Mouse (Mus musculus) layer of hippocampus, postnatal 10 days (tissue): ENCODE results near the gene Pigv. TPM values are rescaled to one million over a fixed set of nuclear protein-coding genes. Genes with fewer than 3 reads are reported as not detected.

ENCODE experiments used
- DNase-seq, 2 experiments: peaks; one replicate each; pipeline ENCODE4 v3.0.0; 2021; ENCODE audit warnings: low spot score in 2 of 2
- microRNA-seq, 2 experiments: library from miRNA; unstranded; fragments of <30 nt; microRNA quantifications; one replicate each; pipeline ENCODE4 v1.2.0; 2021
- total RNA-seq, 2 experiments: library from RNA; stranded (reverse); gene quantifications; 2 replicates each; pipeline ENCODE4 v1.2.3; 2021

Pigv gene
- total RNA-seq, 2 experiments from 2014 or later = 9.2 to 10.8 TPM

DNA sequence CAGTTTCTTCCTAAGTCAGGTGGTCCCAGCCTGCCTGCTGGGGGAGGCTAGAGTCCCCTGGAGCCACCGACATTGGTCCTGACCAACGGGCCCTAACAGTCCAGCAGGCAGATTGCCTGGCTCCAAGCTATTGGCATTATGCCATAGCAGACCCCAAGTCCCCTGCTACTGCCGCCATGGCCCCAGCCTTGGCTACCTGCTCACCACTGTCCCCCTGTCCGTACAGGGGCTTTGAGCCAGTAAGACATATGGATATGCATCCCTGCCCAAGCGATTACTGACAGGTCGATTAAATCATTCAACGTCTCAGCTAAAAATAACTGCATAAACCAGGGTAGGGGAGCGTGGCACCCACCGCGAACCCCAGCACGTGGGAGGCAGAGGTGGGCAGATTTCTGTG, 54.5 kb downstream of the Pigv start:
- DNase-seq = no peak

DNA sequence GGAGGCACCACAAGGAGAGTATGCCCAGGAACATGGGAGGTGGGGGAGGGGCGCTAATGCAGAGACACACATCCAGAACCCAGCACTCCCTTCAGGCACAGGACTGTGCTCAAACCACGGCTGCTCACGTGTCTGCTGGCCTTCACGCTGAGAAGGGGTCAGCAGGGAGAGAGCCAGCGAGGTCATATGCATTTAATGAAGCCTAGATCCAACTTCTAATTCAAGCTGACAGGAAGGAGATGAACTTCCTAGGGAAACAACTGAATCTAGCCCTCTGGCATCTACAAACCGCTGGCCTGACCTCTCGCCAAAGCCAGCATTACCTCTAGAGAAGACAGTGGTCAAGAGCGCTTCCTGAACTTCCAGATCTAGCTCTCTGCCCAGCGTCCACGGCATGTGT, 57.0 kb downstream of the Pigv start:
- no peak for DNase-seq

DNA sequence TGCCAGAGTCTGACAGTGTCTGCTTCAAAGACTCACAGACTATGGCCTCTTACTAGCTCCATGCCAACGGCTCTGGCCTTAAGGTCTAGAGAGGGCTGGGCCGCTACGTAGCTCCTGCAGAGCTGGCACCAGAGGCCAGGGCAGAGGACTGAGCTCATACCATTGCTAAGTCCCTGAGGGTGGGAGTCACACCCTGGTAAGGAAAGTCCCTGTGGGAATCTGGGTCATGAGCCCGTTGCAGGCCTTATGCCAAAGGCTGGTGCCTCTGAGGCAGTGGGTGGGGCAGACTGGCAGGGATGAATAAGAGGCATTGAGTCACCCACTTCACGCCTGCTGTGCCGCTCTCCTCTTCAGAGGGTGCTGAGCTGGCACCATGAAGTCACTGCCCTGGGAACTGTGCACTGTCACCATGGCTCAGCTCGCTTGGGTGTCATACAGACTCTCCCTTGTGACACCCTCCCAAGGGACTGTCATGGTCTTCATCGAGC, 58.1 kb downstream of the Pigv start:
- peak; percentile 51 to 52 for DNase-seq

DNA sequence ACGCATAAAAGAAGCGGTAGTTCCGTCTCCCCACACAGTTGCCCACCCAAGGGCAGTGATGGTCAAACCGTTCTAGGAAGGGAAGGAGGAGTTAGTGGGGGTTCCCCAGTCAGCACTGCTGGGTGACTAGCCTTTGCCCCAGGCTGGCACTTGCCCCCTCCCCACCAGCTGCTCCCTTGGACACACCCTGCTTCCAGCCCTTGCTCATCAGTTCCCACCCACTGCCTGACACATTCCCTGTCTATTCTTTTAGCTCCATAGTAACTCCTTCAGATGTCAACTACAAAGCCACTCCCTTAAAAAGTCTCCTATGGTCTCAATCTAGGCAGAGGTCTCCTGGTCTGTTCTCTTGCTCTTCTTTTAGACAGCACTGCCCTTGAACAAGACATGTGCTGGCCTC, 58.6 kb downstream of the Pigv start:
- no peak for DNase-seq

DNA sequence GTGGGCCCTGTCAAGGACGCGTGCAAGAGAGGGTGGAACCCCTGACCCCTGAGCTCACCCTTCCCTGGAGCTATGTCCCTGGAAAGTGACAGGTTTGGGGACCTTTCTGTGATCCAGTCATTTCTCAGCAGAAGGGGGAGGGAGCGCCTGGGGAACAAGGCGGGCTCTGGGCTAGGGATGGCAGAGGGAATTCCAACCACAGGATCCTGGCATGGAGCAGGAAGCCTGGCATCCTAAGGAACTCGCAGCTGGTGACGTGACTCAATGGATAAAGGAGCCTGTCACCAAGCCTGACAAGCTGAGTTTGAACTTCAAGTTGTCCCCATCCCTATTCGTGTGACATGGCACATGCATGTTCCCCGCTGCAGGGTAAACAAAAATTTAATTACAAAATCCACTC, 59.4 kb downstream of the Pigv start:
- DNase-seq = no peak

DNA sequence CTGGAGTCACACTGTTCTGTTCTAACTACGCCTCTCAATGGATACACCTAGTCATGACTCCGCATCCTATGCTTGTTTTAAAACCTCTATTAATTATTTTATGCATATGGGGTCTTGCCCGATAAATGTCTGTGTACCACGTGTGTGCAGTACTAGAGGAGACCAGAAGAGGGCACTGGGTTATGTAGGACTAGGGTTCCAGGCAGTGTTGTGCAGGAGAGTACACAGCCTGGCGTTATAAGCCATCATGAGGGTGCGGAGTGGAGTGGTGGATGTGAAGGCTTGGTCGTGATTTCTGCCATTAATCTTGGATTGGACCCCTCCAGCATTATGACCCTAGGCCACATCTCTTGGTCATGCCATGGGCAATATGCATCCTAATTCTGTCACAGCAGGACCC, 60.0 kb downstream of the Pigv start:
- no peak for DNase-seq

DNA sequence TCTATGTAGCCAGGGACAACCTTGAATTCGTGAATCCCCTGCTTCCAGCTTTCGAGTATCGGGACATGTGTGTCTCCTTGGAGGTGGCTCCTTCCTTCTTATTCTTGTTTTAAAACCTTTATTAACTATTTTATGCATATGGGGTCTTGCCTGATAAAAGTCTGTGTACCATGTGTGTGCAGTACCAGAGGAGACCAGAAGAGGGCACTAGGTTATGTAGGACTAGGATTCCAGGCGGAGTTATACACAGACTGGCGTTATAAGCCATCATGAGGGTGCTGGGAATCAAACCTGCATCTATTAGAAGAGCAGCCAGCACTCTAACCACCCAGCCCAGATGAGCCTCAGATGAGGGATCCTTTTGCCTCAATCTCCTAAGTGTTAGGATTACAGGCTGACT, 60.6 kb downstream of the Pigv start:
- no peak for DNase-seq

Small RNA genes lying within 50 kb of the gene (microRNA-seq; reads per million reads assigned to microRNA genes)
- gene Mir7227 = 0 to 0.22 reads per million in 2 experiments

Other genes starting within 250 kb of the Pigv start
- under 1 TPM in 1 of 2 experiments, not detected in 1; 0.21 TPM for gene Tent5b, start 192.5 kb downstream of the Pigv start, total RNA-seq
- gene Trnp1, start 174.1 kb downstream of the Pigv start, total RNA-seq = 100 to 1,000 TPM; 129 to 130 TPM
- gene Kdf1, start 153.7 kb downstream of the Pigv start, total RNA-seq = under 1 TPM in 1 of 2 experiments, not detected in 1; 0.21 TPM
- 100 to 1,000 TPM; 117 to 129 TPM for gene Nudc, start 126.7 kb downstream of the Pigv start, total RNA-seq
- not detected for gene Nr0b2, start 119.3 kb downstream of the Pigv start, total RNA-seq
- gene Gpatch3, start 97.9 kb downstream of the Pigv start, total RNA-seq = 1 to 10 TPM; 6.3 to 8.5 TPM
- 10 to 100 TPM; 12.4 to 14.8 TPM for gene Gpn2, start 88.3 kb downstream of the Pigv start, total RNA-seq
- gene Sfn, start 70.5 kb downstream of the Pigv start, total RNA-seq = 1 to 10 TPM; 1.8 to 2.1 TPM
- 10 to 100 TPM; 34.3 to 38.8 TPM for gene Zdhhc18, start 22.5 kb downstream of the Pigv start, total RNA-seq
- gene Arid1a, start 84.1 kb upstream of the Pigv start, total RNA-seq = 10 to 100 TPM; 74.6 to 76.4 TPM
- gene Rps6ka1, start 215.2 kb upstream of the Pigv start, total RNA-seq = 10 to 100 TPM; 18.2 TPM